Mouse (Mus musculus): ENCODE results near the gene Arid3c. TPM values are rescaled to one million over a fixed set of nuclear protein-coding genes. Genes with fewer than 3 reads are reported as not detected.

Arid3c gene
- polyA plus RNA-seq, 1 experiment = not detected

- H3K27ac ChIP-seq (ENCODE audit: insufficient read depth, low read depth, low read length) = no peak overlapping the region
- H3K27me3 ChIP-seq (replicated peaks; ENCODE audit: control insufficient read depth, insufficient read depth, low read length) = no peaks in the 10 kb centered on the region
- TF ChIP-seq POLR2A (IDR thresholded peaks at IDR 0.05; ENCODE audit: low read depth, low read length) (no peak), CTCF (conservative IDR thresholded peaks at IDR 0.05; ENCODE audit: insufficient read depth, insufficient read length, low read depth, low read length) (no peak)
- DNase-seq = no peak
- no peaks in the 10 kb centered on the region for H3K36me3 ChIP-seq (ENCODE audit: control insufficient read depth, insufficient read depth, low read length)
- peaks cover 5% of the 10 kb centered on the region; the same call in 1 of the 2 replicates for H3K4me1 ChIP-seq (ENCODE audit: control insufficient read depth, insufficient read depth, low read length)
- WGBS = 82% methylated on average over 4 of the region's 4 CpGs
- no peak overlapping the region for H3K4me3 ChIP-seq (ENCODE audit: insufficient read depth, low read depth, low read length)
Measured at GRCm38 (mm10) chr4:41681176-41681575, 49.8 kb downstream of the Arid3c start.

GRCm38 (mm10) chr4:41679291-41679690 is 51.7 kb downstream of the Arid3c start:
- Histone ChIP-seq H3K4me3 (ENCODE audit: insufficient read depth, low read depth, low read length) (no peak overlapping the region), H3K27me3 (replicated peaks; ENCODE audit: control insufficient read depth, insufficient read depth, low read length) (no peaks in the 10 kb centered on the region), H3K27ac (ENCODE audit: insufficient read depth, low read depth, low read length) (no peak overlapping the region), H3K4me1 (ENCODE audit: control insufficient read depth, insufficient read depth, low read length) (peaks cover 5% of the 10 kb centered on the region; the same call in 1 of the 2 replicates), H3K36me3 (ENCODE audit: control insufficient read depth, insufficient read depth, low read length) (no peaks in the 10 kb centered on the region)
- no peak for DNase-seq
- 82% methylated on average over 1 of the region's 2 CpGs for WGBS
- TF ChIP-seq POLR2A (IDR thresholded peaks at IDR 0.05; ENCODE audit: low read depth, low read length) (no peak), CTCF (conservative IDR thresholded peaks at IDR 0.05; ENCODE audit: insufficient read depth, insufficient read length, low read depth, low read length) (no peak)

DNA sequence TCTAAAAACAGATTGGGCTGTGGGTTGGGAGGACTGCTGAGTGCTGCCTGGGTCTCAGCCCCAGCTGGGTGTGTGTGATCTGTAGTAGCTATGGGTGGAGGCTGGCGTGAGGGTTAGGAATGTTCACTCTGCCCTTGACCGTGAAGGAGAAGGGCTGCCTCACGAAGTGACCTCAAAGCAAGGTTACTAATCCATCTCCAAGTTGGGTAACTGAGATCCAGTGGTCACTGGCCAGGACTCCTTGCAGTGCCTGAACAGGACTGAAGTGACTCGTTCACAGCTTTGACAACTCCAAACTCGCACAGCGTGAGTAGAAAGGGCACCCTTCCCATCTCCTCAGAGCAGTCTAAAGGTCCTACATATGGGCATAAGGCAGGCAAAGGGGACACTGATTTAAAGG is 52.1 kb downstream of the Arid3c start:
- TF ChIP-seq POLR2A (IDR thresholded peaks at IDR 0.05; ENCODE audit: low read depth, low read length) = no peak
- TF ChIP-seq CTCF (conservative IDR thresholded peaks at IDR 0.05; ENCODE audit: insufficient read depth, insufficient read length, low read depth, low read length) = no peak
- peaks cover 5% of the 10 kb centered on the region; the same call in 1 of the 2 replicates for H3K4me1 ChIP-seq (ENCODE audit: control insufficient read depth, insufficient read depth, low read length)
- no peaks in the 10 kb centered on the region for H3K27me3 ChIP-seq (replicated peaks; ENCODE audit: control insufficient read depth, insufficient read depth, low read length)
- H3K36me3 ChIP-seq (ENCODE audit: control insufficient read depth, insufficient read depth, low read length) = no peaks in the 10 kb centered on the region
- H3K27ac ChIP-seq (ENCODE audit: insufficient read depth, low read depth, low read length) = no peak overlapping the region
- WGBS = 64% methylated on average over 6 of the region's 6 CpGs
- H3K4me3 ChIP-seq (ENCODE audit: insufficient read depth, low read depth, low read length) = no peak overlapping the region
- peak; percentile 29 for DNase-seq

DNA sequence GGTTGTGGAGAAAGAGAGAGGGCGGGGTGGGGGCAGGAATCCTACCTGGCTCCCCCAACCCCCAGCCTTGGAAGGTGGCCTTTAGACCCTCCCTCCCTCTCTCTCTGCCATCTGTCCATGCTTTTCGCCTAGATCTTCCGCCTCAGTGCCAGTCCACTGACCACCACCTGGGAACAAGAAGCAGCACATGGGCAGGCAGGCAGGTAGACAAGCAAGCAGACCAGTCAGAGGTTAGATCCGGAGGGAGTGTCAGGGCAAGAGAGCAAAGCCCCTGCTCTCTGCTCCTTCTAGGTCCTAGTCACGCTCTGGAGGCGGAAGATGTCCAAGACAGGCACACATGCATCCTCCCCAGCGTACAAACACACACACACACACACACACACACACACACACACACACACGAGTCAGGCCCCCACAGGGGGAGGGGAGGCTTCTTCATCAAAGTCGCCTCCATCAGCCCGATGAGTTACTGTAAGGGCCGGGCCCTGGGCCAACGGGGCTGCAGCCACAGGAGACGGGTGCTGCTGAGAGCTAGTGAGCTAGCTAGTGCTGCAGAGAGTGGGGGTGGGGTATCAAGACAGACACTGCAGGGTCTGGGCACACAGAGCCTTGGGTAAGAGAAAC is 53.8 kb downstream of the Arid3c start:
- DNase-seq = peak; percentile 32
- TF ChIP-seq POLR2A (IDR thresholded peaks at IDR 0.05; ENCODE audit: low read depth, low read length) (no peak), CTCF (conservative IDR thresholded peaks at IDR 0.05; ENCODE audit: insufficient read depth, insufficient read length, low read depth, low read length) (no peak)
- Histone ChIP-seq H3K27me3 (replicated peaks; ENCODE audit: control insufficient read depth, insufficient read depth, low read length) (no peaks in the 10 kb centered on the region), H3K27ac (ENCODE audit: insufficient read depth, low read depth, low read length) (no peak overlapping the region), H3K36me3 (ENCODE audit: control insufficient read depth, insufficient read depth, low read length) (no peaks in the 10 kb centered on the region), H3K4me1 (ENCODE audit: control insufficient read depth, insufficient read depth, low read length) (peaks cover 5% of the 10 kb centered on the region; the same call in 1 of the 2 replicates), H3K4me3 (ENCODE audit: insufficient read depth, low read depth, low read length) (no peak overlapping the region)
- WGBS = 41% methylated on average over 12 of the region's 13 CpGs

DNA sequence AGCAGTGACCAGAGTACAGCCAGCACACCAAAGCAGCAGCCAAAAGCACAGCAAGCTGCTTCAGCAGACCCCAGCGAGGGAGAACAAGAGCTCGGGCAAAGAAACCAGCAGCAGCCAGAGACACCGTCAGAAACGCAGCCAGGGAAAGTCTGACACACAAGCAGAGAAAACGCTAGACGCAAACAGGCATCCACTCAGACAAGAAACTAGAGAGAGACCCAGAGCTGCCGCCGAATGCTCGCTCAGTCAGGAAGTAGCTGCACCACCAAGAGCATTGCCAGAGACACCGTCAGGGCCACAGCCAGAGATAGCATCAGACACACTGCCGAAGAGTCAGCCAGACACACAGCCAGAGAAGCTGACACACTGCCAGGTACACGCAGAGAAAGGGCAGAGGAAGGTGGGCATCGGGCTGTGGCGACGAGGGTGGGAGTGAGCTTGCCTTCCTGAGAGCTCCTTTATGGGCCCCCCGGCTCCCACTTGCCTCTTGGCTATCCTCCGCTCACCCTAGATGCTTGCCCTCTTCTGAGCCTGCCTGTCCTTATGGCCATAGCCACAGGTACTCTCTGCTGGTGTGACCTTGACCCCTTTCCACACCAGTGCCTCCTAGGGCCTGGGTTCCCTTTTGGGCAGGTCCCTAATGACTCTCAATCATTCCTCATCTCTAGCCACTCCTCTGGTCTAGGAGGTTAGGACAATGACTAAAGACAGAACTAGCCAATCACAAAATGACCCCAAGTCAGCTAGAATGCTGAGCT is 54.5 kb downstream of the Arid3c start:
- Histone ChIP-seq H3K27ac (ENCODE audit: insufficient read depth, low read depth, low read length) (no peak overlapping the region), H3K27me3 (replicated peaks; ENCODE audit: control insufficient read depth, insufficient read depth, low read length) (no peaks in the 10 kb centered on the region), H3K36me3 (ENCODE audit: control insufficient read depth, insufficient read depth, low read length) (no peaks in the 10 kb centered on the region), H3K4me3 (ENCODE audit: insufficient read depth, low read depth, low read length) (no peak overlapping the region), H3K4me1 (ENCODE audit: control insufficient read depth, insufficient read depth, low read length) (peaks cover 5% of the 10 kb centered on the region; the same call in 1 of the 2 replicates)
- DNase-seq = no peak
- TF ChIP-seq CTCF (conservative IDR thresholded peaks at IDR 0.05; ENCODE audit: insufficient read depth, insufficient read length, low read depth, low read length) (no peak), POLR2A (IDR thresholded peaks at IDR 0.05; ENCODE audit: low read depth, low read length) (no peak)
- 57% methylated on average over 17 of the region's 17 CpGs for WGBS

Other genes with a start within 250 kb of the Arid3c start
- 23.1 and 26.8 TPM in 2 replicates for gene AI464131, start 228.1 kb downstream of the Arid3c start, polyA plus RNA-seq (2012; rRNA removed)
- 0.11 and 0.42 TPM in 2 replicates for gene 1110017D15Rik, start 213.8 kb downstream of the Arid3c start, polyA plus RNA-seq (2012; rRNA removed)
- 16.4 and 18.4 TPM in 2 replicates for gene Fam219a, start 161.6 kb downstream of the Arid3c start, polyA plus RNA-seq (2012; rRNA removed)
- 0.83 and 0.92 TPM in 2 replicates for gene Dnaic1, start 161.4 kb downstream of the Arid3c start, polyA plus RNA-seq (2012; rRNA removed)
- gene Enho, start 90.8 kb downstream of the Arid3c start, polyA plus RNA-seq (2012; rRNA removed) = 9.3 and 9.9 TPM in 2 replicates
- 15.4 and 15.9 TPM in 2 replicates for gene Cntfr, start 34.1 kb downstream of the Arid3c start, polyA plus RNA-seq (2012; rRNA removed)
- 125 and 126 TPM in 2 replicates for gene Il11ra1, start 31.2 kb downstream of the Arid3c start, polyA plus RNA-seq (2012; rRNA removed)
- gene Rpp25l, start 17.6 kb downstream of the Arid3c start, polyA plus RNA-seq (2012; rRNA removed) = 57.0 and 62.2 TPM in 2 replicates
- 76.0 and 92.6 TPM in 2 replicates for gene Dctn3, start 8.0 kb downstream of the Arid3c start, polyA plus RNA-seq (2012; rRNA removed)
- 162 and 175 TPM in 2 replicates for gene Galt, start 24.1 kb upstream of the Arid3c start, polyA plus RNA-seq (2012; rRNA removed)
- 60.6 and 69.7 TPM in 2 replicates for gene Sigmar1, start 25.0 kb upstream of the Arid3c start, polyA plus RNA-seq (2012; rRNA removed)
- 49.2 and 54.0 TPM in 2 replicates for gene Ccl27a, start 43.1 kb upstream of the Arid3c start, polyA plus RNA-seq (2012; rRNA removed)
- gene Gm21541, start 172.5 kb upstream of the Arid3c start, polyA plus RNA-seq (2012; rRNA removed) = 5.1 and 7.9 TPM in 2 replicates
- gene Gm20878, start 210.4 kb upstream of the Arid3c start, polyA plus RNA-seq (2012; rRNA removed) = 1.4 and 2.1 TPM in 2 replicates
- gene Fam205a4, start 234.9 kb upstream of the Arid3c start, polyA plus RNA-seq (2012; rRNA removed) = 0.19 and 0.23 TPM in 2 replicates